Mouse (Mus musculus) testis, adult 2 months (tissue): ENCODE data around the gene 1700029I15Rik. TPM values are rescaled to one million over a fixed set of nuclear protein-coding genes. Genes with fewer than 3 reads are reported as not detected.

Experiments used
- H3K27ac ChIP-seq: fragments of 200-500 bp; 2 replicates; pipeline ENCODE4 v1.5.1; 2012; ENCODE audit warnings: low read depth, low read length; ENCODE audit not compliant: control insufficient read depth, insufficient read depth
- H3K27me3 ChIP-seq: fragments of 200-500 bp; 2 replicates; pipeline ENCODE4 v1.6.1; 2012; ENCODE audit warnings: mild to moderate bottlenecking, low read length, moderate library complexity; ENCODE audit not compliant: control insufficient read depth, insufficient read depth
- H3K36me3 ChIP-seq: fragments of 200-500 bp; 2 replicates; pipeline ENCODE4 v1.6.1; 2012; ENCODE audit warnings: mild to moderate bottlenecking, low read length; ENCODE audit not compliant: control insufficient read depth, insufficient read depth
- H3K4me1 ChIP-seq: fragments of 200-500 bp; 2 replicates; pipeline ENCODE4 v1.6.1; 2012; ENCODE audit warnings: low read length; ENCODE audit not compliant: control insufficient read depth, insufficient read depth
- H3K4me3 ChIP-seq: fragments of 200-500 bp; 2 replicates; pipeline ENCODE4 v1.5.1; 2012; ENCODE audit warnings: low read depth, mild to moderate bottlenecking, low read length, moderate library complexity, mixed read lengths; ENCODE audit not compliant: control insufficient read depth
- CTCF ChIP-seq: fragments of 200-500 bp; IDR thresholded peaks from 2 replicates; pipeline ENCODE4 v1.5.1; 2012; ENCODE audit warnings: low read depth, mild to moderate bottlenecking, inconsistent platforms, low read length, moderate library complexity; ENCODE audit not compliant: control insufficient read depth, insufficient read depth, insufficient replicate concordance
- POLR2A ChIP-seq: fragments of 200-500 bp; IDR thresholded peaks from 2 replicates; pipeline ENCODE4 v1.6.1; 2012; ENCODE audit warnings: low read depth, mild to moderate bottlenecking, inconsistent platforms, low read length, moderate library complexity; ENCODE audit not compliant: control insufficient read depth
- polyA plus RNA-seq: library from polyadenylated mRNA; depleted of rRNA; stranded (reverse); fragments of >200 nt; gene quantifications from 2 replicates; pipeline ENCODE4 v1.2.3, GENCODE M21; 2012

1700029I15Rik gene
- polyA plus RNA-seq, 1 experiment: 772 TPM

- no peak overlapping the region for H3K27ac ChIP-seq
- H3K4me3 ChIP-seq: peak overlapping the region; percentile 81
- H3K36me3 ChIP-seq: no peaks in the 10 kb centered on the region
- H3K27me3 ChIP-seq: no peaks in the 10 kb centered on the region
- peaks cover 23% of the 10 kb centered on the region for H3K4me1 ChIP-seq
- no peak for TF ChIP-seq CTCF
- TF ChIP-seq POLR2A: peak; percentile 21
Measured at GRCm38 (mm10) chr2:92388891-92389641, 6.7 kb downstream of the 1700029I15Rik start.

- TF ChIP-seq CTCF: no peak
- TF ChIP-seq POLR2A: no peak
- H3K36me3 ChIP-seq: no peaks in the 10 kb centered on the region
- H3K4me3 ChIP-seq: peak overlapping the region; percentile 81
- H3K27me3 ChIP-seq: no peaks in the 10 kb centered on the region
- H3K4me1 ChIP-seq: peaks cover 23% of the 10 kb centered on the region
- no peak overlapping the region for H3K27ac ChIP-seq
Measured at GRCm38 (mm10) chr2:92389645-92390044, 7.3 kb downstream of the 1700029I15Rik start.

GRCm38 (mm10) chr2:92390206-92390930 is 8.0 kb downstream of the 1700029I15Rik start:
- TF ChIP-seq CTCF (no peak), POLR2A (no peak)
- Histone ChIP-seq H3K36me3 (no peaks in the 10 kb centered on the region), H3K4me3 (peak overlapping the region; percentile 81), H3K27me3 (no peaks in the 10 kb centered on the region), H3K27ac (no peak overlapping the region), H3K4me1 (peaks cover 23% of the 10 kb centered on the region)

- H3K4me3 ChIP-seq: peak overlapping the region; percentile 49
Measured at GRCm38 (mm10) chr2:92391116-92391515, 8.8 kb downstream of the 1700029I15Rik start.

GRCm38 (mm10) chr2:92391703-92392317 is 9.5 kb downstream of the 1700029I15Rik start:
- no peaks in the 10 kb centered on the region for H3K36me3 ChIP-seq
- no peaks in the 10 kb centered on the region for H3K27me3 ChIP-seq
- TF ChIP-seq POLR2A: no peak
- no peak for TF ChIP-seq CTCF
- H3K4me1 ChIP-seq: peaks cover 23% of the 10 kb centered on the region
- H3K27ac ChIP-seq: no peak overlapping the region
- H3K4me3 ChIP-seq: peak overlapping the region; percentile 49

More at GRCm38 (mm10) chr2:92391116-92391515, 8.8 kb downstream of the 1700029I15Rik start:
- Histone ChIP-seq H3K36me3 (no peaks in the 10 kb centered on the region), H3K27me3 (no peaks in the 10 kb centered on the region), H3K4me1 (peaks cover 23% of the 10 kb centered on the region), H3K27ac (no peak overlapping the region)
- TF ChIP-seq CTCF (no peak), POLR2A (no peak)

GRCm38 (mm10) chr2:92392318-92393264 is 10.3 kb downstream of the 1700029I15Rik start:
- Histone ChIP-seq H3K27me3 (no peaks in the 10 kb centered on the region), H3K4me1 (peaks cover 23% of the 10 kb centered on the region), H3K27ac (no peak overlapping the region), H3K4me3 (peak overlapping the region; percentile 28), H3K36me3 (no peaks in the 10 kb centered on the region)
- no peak for TF ChIP-seq POLR2A
- TF ChIP-seq CTCF: no peak
